Mouse (Mus musculus): Measurements from ENCODE around the gene Rnf38. TPM values are rescaled to one million over a fixed set of nuclear protein-coding genes. Genes with fewer than 3 reads are reported as not detected.

Rnf38 gene
- total RNA-seq, 1 experiment from 2014 or later: 46.1 TPM

DNA sequence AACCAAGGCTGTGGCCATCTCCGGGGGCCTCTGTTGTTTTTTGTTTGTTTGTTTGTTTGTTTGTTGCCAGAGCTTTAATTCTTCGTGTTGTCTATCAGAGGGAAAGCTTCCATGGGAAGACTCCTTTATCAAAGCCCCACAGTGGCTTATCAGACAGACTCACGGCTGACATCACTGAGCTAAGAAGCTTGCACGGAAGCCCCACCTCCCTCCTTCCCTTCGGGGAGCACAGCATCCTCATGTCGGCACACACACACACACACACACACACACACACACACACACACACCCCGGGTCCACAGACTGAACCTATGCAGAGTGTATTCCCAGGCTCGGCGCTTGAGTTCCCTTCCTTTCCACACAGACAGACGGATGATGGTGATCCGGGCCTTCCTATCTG, 141.2 kb downstream of the Rnf38 start:
- ATAC-seq (replicated peaks; ENCODE audit: insufficient number of reproducible peaks, low FRiP score, low TSS enrichment, poor library complexity, severe bottlenecking): no peak

- ATAC-seq (replicated peaks; ENCODE audit: insufficient number of reproducible peaks, low FRiP score, low TSS enrichment, poor library complexity, severe bottlenecking): no peak
Observed at GRCm38 (mm10) chr4:44085566-44085965, 148.0 kb downstream of the Rnf38 start.

GRCm38 (mm10) chr4:44084602-44085325, 148.8 kb downstream of the Rnf38 start:
- no peak for ATAC-seq (replicated peaks; ENCODE audit: insufficient number of reproducible peaks, low FRiP score, low TSS enrichment, poor library complexity, severe bottlenecking)

- peak; percentile 43; the same call in 1 of the 2 replicates for ATAC-seq (replicated peaks; ENCODE audit: insufficient number of reproducible peaks, low FRiP score, low TSS enrichment, poor library complexity, severe bottlenecking)
Observed at GRCm38 (mm10) chr4:44083945-44084344, 149.6 kb downstream of the Rnf38 start, which contains the start of gene Gne. Gene Gne, minus strand, starts transcription at chr4:44084177.

DNA sequence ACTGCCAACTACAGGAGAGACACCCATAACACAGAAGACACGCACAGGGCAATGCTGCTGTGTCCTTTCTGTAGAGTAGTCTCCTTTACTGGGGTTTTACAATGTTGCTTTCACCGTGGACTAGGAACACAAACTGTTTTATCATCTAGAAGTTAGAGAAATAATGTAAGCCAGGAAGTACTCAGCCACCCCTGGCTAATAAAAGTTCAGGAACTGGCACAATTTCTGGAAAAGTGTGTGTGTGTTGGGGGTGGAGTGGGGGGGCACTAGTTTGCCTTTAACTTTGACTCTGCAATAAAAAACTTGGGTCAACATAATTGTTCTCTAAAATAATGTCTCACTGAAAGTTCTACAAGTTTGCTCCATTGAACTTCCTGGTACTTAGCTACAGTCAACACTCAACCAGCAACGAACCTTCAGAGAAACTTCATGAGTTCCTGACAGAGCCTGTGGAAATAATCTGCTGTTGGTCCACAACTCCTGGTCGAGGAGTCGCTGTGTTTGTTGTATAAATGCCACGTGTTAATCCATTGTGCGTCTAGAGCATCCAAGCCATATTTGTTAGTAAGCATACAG, 155.1 kb downstream of the Rnf38 start:
- no peak for ATAC-seq (replicated peaks; ENCODE audit: insufficient number of reproducible peaks, low FRiP score, low TSS enrichment, poor library complexity, severe bottlenecking)

Other genes starting within 250 kb of the Rnf38 start
- gene Clta, start 229.3 kb downstream of the Rnf38 start, total RNA-seq (2017): 320 to 466 TPM (median 446 TPM) in 3 replicates
- 12.7 to 24.4 TPM (median 19.1 TPM) in 3 replicates for gene Gne, start 149.6 kb downstream of the Rnf38 start, total RNA-seq (2017)
- gene Melk, start 67.1 kb upstream of the Rnf38 start, total RNA-seq (2017): 0.48 to 1.2 TPM in 2 of 3 replicates, not detected in the other

All from monocyte, adult 5-6 weeks (primary cell).